Mouse (Mus musculus) intestine, postnatal 0 days (tissue): Measurements from ENCODE around the gene Acat1. TPM values are rescaled to one million over a fixed set of nuclear protein-coding genes. Genes with fewer than 3 reads are reported as not detected.

Experiments
- ATAC-seq: fragments of 200-750 bp; cut with Nextera tagmentation; 2 replicates; pipeline ENCODE4 v1.8.0; 2017; ENCODE audit warnings: mild to moderate bottlenecking, moderate TSS enrichment, moderate library complexity
- H3K27ac ChIP-seq: fragments of 300-500 bp; sonication (generic); 2 replicates; pipeline ENCODE4 v1.5.1; 2014; ENCODE audit warnings: mild to moderate bottlenecking, low read depth, low read length, moderate library complexity
- H3K27me3 ChIP-seq: fragments of 300-500 bp; sonication (generic); replicated peaks from 2 replicates; pipeline ENCODE4 v1.6.1; 2014; ENCODE audit warnings: low read length, mixed read lengths; ENCODE audit not compliant: control insufficient read depth, insufficient read depth
- H3K36me3 ChIP-seq: fragments of 300-500 bp; sonication (generic); 2 replicates; pipeline ENCODE4 v1.6.1; 2014; ENCODE audit warnings: mild to moderate bottlenecking, moderate library complexity; ENCODE audit not compliant: control insufficient read depth, insufficient read depth
- H3K4me1 ChIP-seq: fragments of 300-500 bp; sonication (generic); replicated peaks from 2 replicates; pipeline ENCODE4 v1.6.1; 2014; ENCODE audit warnings: antibody characterized with exemption, low read length, mixed read lengths; ENCODE audit not compliant: control insufficient read depth, insufficient read depth
- H3K4me2 ChIP-seq: fragments of 300-500 bp; sonication (generic); replicated peaks from 2 replicates; pipeline ENCODE4 v1.6.1; 2014; ENCODE audit warnings: low read depth, mild to moderate bottlenecking, moderate library complexity
- H3K4me3 ChIP-seq: fragments of 300-500 bp; sonication (generic); 2 replicates; pipeline ENCODE4 v1.5.1; 2014; ENCODE audit warnings: low read depth, low read length
- H3K9ac ChIP-seq: fragments of 300-500 bp; sonication (generic); 2 replicates; pipeline ENCODE4 v1.6.1; 2014; ENCODE audit warnings: mild to moderate bottlenecking, low read depth, low read length
- H3K9me3 ChIP-seq: fragments of 300-500 bp; sonication (generic); 2 replicates; pipeline ENCODE4 v1.6.1; 2016; ENCODE audit warnings: mixed run types; ENCODE audit not compliant: control insufficient read depth
- CTCF ChIP-seq: sonication (generic); IDR thresholded peaks from 2 replicates; pipeline ENCODE4 v1.5.1; 2016; ENCODE audit warnings: low read depth, mild to moderate bottlenecking, control low read depth, antibody characterized with exemption, moderate library complexity
- WGBS: fragments of 180-500 bp; shearing (Covaris S2); extraction: QIAGEN DNeasy Blood & Tissue Kit; methylation state at CpG from one replicate; pipeline ENCODE4 v1.1.7; 2014; 5-methylcytosine and 5-hydroxymethylcytosine counted together
- polyA plus RNA-seq: library from polyadenylated mRNA; unstranded; fragments of >200 nt; fragmentation: Nextera tagmentation; extraction: Ambion mirVana; gene quantifications from 2 replicates; pipeline ENCODE4 v1.2.1, GENCODE M21; 2015

Gene Acat1
- polyA plus RNA-seq, 1 experiment from 2014 or later, result 207 TPM

DNA sequence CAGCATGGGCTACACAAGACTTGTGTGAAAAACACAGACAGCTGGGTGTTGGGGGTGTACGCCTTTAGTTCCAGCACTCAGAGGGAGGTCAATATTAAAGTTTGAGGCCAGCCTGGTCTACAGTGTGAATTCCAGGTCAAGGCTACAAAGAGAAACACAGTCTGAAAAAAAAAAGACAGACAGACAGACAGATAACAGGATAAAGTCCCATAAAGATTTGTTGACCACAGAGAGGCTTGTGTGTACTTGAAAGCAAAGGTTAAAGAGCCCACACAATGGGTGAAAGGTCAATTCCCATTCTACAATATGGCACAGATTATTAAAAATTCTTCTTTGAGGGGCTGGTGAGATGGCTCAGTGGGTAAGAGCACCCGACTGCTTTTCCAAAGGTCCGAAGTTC, 3.0 kb downstream of the Acat1 start:
- H3K4me2 ChIP-seq, result no peak overlapping the region
- no peaks in the 10 kb centered on the region; the same call in 1 of the 2 replicates for H3K36me3 ChIP-seq
- no peak for ATAC-seq
- H3K9ac ChIP-seq, result no peak overlapping the region
- no peak overlapping the region for H3K4me3 ChIP-seq
- H3K4me1 ChIP-seq, result peaks cover 10% of the 10 kb centered on the region; the same call in 1 of the 2 replicates
- TF ChIP-seq CTCF, result no peak
- WGBS, result 83% methylated on average over 3 of the region's 3 CpGs
- H3K27me3 ChIP-seq, result no peaks in the 10 kb centered on the region
- H3K9me3 ChIP-seq, result no peaks in the 10 kb centered on the region
- H3K27ac ChIP-seq, result no peak overlapping the region

DNA sequence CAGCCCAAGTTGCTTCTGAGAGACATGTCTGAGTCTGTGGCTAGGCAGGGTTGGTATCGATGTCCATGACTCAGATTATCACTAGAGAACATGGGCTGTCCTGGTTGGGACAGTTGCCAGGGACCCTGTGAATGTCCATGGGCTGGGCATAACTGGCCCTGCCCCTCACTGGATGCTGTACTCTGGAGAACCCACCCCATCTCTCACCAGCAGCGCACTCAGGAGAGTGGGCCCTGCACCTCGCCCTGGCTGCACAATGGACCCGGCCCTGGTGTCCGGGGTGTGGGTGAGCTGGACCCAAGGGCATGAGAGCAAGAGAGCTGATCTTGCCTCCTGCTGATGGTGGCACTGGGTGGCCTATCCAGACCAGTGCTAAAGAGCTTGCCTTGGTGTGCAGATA, 5.2 kb downstream of the Acat1 start:
- 66% methylated on average over 5 of the region's 5 CpGs for WGBS
- H3K27ac ChIP-seq, result no peak overlapping the region
- H3K27me3 ChIP-seq, result no peaks in the 10 kb centered on the region
- ATAC-seq, result no peak
- no peak overlapping the region for H3K9ac ChIP-seq
- no peaks in the 10 kb centered on the region for H3K9me3 ChIP-seq
- H3K4me3 ChIP-seq, result no peak overlapping the region
- peaks cover 10% of the 10 kb centered on the region; the same call in 1 of the 2 replicates for H3K4me1 ChIP-seq
- H3K36me3 ChIP-seq, result no peaks in the 10 kb centered on the region; the same call in 1 of the 2 replicates
- TF ChIP-seq CTCF, result no peak
- H3K4me2 ChIP-seq, result no peak overlapping the region

DNA sequence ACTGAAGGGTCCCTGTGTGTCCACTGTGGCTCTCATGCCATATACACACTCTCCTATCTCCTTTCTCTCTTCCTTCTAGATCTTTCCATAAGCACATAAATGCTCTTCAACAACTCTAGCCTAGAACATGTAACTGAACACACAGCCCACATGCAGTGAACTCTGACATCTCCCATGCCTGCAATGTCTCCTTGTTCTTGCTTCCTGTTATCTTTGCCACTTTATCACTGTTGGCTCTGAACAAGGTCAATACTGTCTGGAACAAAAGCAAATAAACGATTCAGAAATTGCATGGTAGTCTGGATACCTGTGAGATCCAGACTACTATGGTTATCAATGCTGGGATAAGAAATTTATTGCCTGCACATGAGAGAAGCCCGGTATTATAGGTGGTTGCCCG, 6.3 kb downstream of the Acat1 start:
- no peaks in the 10 kb centered on the region for H3K27me3 ChIP-seq
- TF ChIP-seq CTCF, result no peak
- no peaks in the 10 kb centered on the region; the same call in 1 of the 2 replicates for H3K36me3 ChIP-seq
- H3K4me3 ChIP-seq, result no peak overlapping the region
- H3K27ac ChIP-seq, result peak overlapping the region; percentile 71
- H3K9ac ChIP-seq, result no peak overlapping the region
- WGBS, result 36% methylated on average over 3 of the region's 3 CpGs
- ATAC-seq, result peak; percentile 67
- H3K4me1 ChIP-seq, result peaks cover 10% of the 10 kb centered on the region; the same call in 1 of the 2 replicates
- no peak overlapping the region for H3K4me2 ChIP-seq
- no peaks in the 10 kb centered on the region for H3K9me3 ChIP-seq

DNA sequence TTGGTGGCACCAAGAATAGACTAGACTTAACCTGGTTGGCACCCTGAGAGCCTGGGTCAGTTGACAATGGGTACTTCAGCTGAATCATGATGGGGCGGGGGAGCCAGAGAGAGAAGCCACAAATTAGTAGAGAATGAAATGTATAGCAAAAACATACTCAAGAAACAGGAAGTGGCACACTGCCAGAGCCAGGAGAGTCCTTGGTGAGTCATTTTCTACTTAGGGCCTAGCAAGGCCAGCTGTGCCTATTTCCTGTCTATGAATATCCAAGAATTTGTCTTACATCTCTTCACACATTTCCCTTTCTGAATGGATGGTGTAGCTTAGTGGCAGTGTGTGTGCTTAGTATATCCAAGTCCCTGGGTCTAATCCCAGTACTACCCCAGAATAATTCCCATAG, 6.8 kb downstream of the Acat1 start:
- peaks cover 10% of the 10 kb centered on the region; the same call in 1 of the 2 replicates for H3K4me1 ChIP-seq
- no peak overlapping the region for H3K4me3 ChIP-seq
- H3K9me3 ChIP-seq, result no peaks in the 10 kb centered on the region
- no peak overlapping the region for H3K4me2 ChIP-seq
- WGBS, result 71% methylated on average over 1 of the region's 1 CpGs
- no peak for TF ChIP-seq CTCF
- ATAC-seq, result peak; percentile 47; the same call in 1 of the 2 replicates
- H3K27me3 ChIP-seq, result no peaks in the 10 kb centered on the region
- no peaks in the 10 kb centered on the region; the same call in 1 of the 2 replicates for H3K36me3 ChIP-seq
- no peak overlapping the region for H3K9ac ChIP-seq
- H3K27ac ChIP-seq, result peak overlapping the region; percentile 71

DNA sequence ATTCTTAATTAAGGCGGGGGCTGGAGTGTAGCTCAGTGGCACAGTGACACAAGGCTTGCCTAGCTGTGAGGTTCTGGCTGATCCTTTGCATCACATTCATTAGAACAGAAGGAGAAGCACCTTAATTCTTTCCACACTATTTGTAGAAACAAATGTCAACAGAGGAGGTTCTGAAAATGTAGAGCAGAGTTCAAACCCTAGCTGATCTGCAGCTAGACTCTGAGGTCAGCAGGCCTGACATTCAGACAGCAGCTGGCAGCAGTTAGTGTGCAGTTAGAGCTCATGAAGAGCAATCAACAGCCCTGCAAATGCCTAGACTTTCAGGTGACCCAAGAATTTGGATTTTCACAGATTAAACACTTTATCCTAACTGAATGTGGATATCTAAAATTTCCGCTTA, 8.6 kb downstream of the Acat1 start:
- Histone ChIP-seq H3K4me3 (no peak overlapping the region), H3K27me3 (no peaks in the 10 kb centered on the region), H3K4me1 (peaks cover 10% of the 10 kb centered on the region; the same call in 1 of the 2 replicates), H3K27ac (no peak overlapping the region), H3K9ac (no peak overlapping the region), H3K4me2 (no peak overlapping the region), H3K9me3 (no peaks in the 10 kb centered on the region), H3K36me3 (peaks cover 6% of the 10 kb centered on the region; the same call in 1 of the 2 replicates)
- 75% methylated on average over 2 of the region's 2 CpGs for WGBS
- no peak for ATAC-seq
- TF ChIP-seq CTCF, result no peak

DNA sequence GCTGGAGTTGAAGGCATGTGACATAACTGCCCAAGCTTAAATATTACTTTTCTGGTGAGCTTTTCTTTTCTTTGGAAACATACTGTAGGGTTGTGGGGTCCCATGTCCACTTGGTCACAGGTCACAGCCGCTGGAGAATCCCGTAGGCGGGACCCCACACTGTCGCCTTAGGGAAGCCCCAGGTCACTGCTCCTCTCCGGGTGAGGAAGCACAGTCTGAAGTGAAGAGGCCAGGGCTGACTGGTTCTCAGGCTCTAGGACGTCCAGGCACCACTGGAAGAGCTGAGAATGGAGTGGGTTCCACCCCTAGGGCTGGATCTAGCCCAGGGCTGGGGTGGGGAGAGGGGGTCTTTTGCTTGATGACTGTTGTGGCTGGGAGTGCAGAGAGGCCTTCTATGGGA, 11.6 kb downstream of the Acat1 start:
- WGBS, result 76% methylated on average over 6 of the region's 6 CpGs

More for the DNA sequence above, 11.6 kb downstream of the Acat1 start:
- Histone ChIP-seq H3K27me3 (no peaks in the 10 kb centered on the region), H3K4me3 (no peak overlapping the region), H3K4me2 (no peak overlapping the region), H3K9me3 (no peaks in the 10 kb centered on the region), H3K4me1 (peaks cover 3% of the 10 kb centered on the region; the same call in 1 of the 2 replicates), H3K36me3 (peaks cover 16% of the 10 kb centered on the region; the same call in 1 of the 2 replicates), H3K27ac (no peak overlapping the region), H3K9ac (no peak overlapping the region)
- no peak for ATAC-seq
- no peak for TF ChIP-seq CTCF
